Mouse (Mus musculus) G1E (cell line): Measurements from ENCODE around the gene Sdhaf3. TPM values are rescaled to one million over a fixed set of nuclear protein-coding genes. Genes with fewer than 3 reads are reported as not detected.

ENCODE experiments used
- ATAC-seq: 2 replicates; pipeline ENCODE4 v1.8.0; 2016; ENCODE audit warnings: mild to moderate bottlenecking; ENCODE audit not compliant: insufficient number of reproducible peaks, poor library complexity, low FRiP score, severe bottlenecking; ENCODE audit errors: extremely low read depth
- DNase-seq: peaks from one replicate; pipeline ENCODE4 v3.0.0; 2012; ENCODE audit warnings: low spot score
- H3K27me3 ChIP-seq: 2 replicates; pipeline ENCODE4 v1.6.1; 2012; ENCODE audit warnings: mild to moderate bottlenecking, low read length, inconsistent platforms; ENCODE audit not compliant: insufficient read depth
- H3K36me3 ChIP-seq: replicated peaks from 2 replicates; pipeline ENCODE3; 2012; ENCODE audit warnings: mild to moderate bottlenecking, inconsistent platforms
- H3K4me1 ChIP-seq: 2 replicates; pipeline ENCODE4 v1.6.1; 2012; ENCODE audit warnings: low read depth, low read length, inconsistent platforms, mixed read lengths; ENCODE audit not compliant: insufficient read depth
- H3K4me3 ChIP-seq: 2 replicates; pipeline ENCODE4 v1.5.1; 2012; ENCODE audit warnings: low read depth, mild to moderate bottlenecking, inconsistent platforms, low read length, moderate library complexity, mixed read lengths
- H3K9me3 ChIP-seq: replicated peaks from 2 replicates; pipeline ENCODE4 v1.6.1; 2012; ENCODE audit warnings: inconsistent platforms
- CTCF ChIP-seq: IDR thresholded peaks from 2 replicates; pipeline ENCODE4 v1.5.1; 2012; ENCODE audit warnings: low read depth, low read length, inconsistent platforms, mixed read lengths
- GATA1 ChIP-seq: IDR thresholded peaks from 2 replicates; pipeline ENCODE4 v1.6.1; 2012; ENCODE audit warnings: borderline replicate concordance, low read length, inconsistent platforms, mixed read lengths
- GATA2 ChIP-seq: IDR thresholded peaks from 2 replicates; pipeline ENCODE4 v1.6.1; 2012; ENCODE audit warnings: low read depth, low read length, inconsistent platforms, borderline replicate concordance
- POLR2AphosphoS5 ChIP-seq: IDR thresholded peaks from 2 replicates; pipeline ENCODE4 v1.6.1; 2012; ENCODE audit warnings: low read depth, low read length, inconsistent platforms; ENCODE audit not compliant: insufficient replicate concordance
- TAL1 ChIP-seq: conservative IDR thresholded peaks from 2 replicates; pipeline ENCODE4 v1.6.1; 2012; ENCODE audit warnings: low read depth, low read length, inconsistent platforms, mixed read lengths
- polyA plus RNA-seq: library from polyadenylated mRNA; stranded (reverse); fragments of >175 nt; gene quantifications from 2 replicates; pipeline ENCODE4 v1.2.3, GENCODE M21; 2012
- total RNA-seq, 2 experiments: library from RNA; stranded (forward) in 1 of 2; stranded (reverse) in 1 of 2; fragments of 200-1000 nt in 1 of 2; fragments of >200 nt in 1 of 2; fragmentation: Nextera tagmentation in 1 of 2; gene quantifications; 2 replicates each; pipeline ENCODE4 v1.2.3; 2014 to 2017

Gene Sdhaf3
- total and polyA plus RNA-seq, 3 experiments: 1.4 to 7.1 (median 5.0) TPM

GRCm38 (mm10) chr6:7041912-7042311 lies 86.1 kb downstream of the Sdhaf3 start:
- DNase-seq (no peak), ATAC-seq (peak; percentile 80)
- H3K4me3 ChIP-seq: no peak overlapping the region
- H3K36me3 ChIP-seq: peaks cover 13% of the 10 kb centered on the region
- no peaks in the 10 kb centered on the region for H3K27me3 ChIP-seq
- H3K4me1 ChIP-seq: peaks cover 49% of the 10 kb centered on the region
- no peaks in the 10 kb centered on the region for H3K9me3 ChIP-seq
- TF ChIP-seq GATA2 (no peak), TAL1 (peak; percentile 90), CTCF (no peak), GATA1 (no peak)

GRCm38 (mm10) chr6:7062819-7063218 lies 107.0 kb downstream of the Sdhaf3 start:
- no peak overlapping the region for H3K4me3 ChIP-seq
- no peaks in the 10 kb centered on the region for H3K36me3 ChIP-seq
- H3K9me3 ChIP-seq: no peaks in the 10 kb centered on the region
- no peak for ATAC-seq
- no peak for DNase-seq
- H3K4me1 ChIP-seq: no peaks in the 10 kb centered on the region
- H3K27me3 ChIP-seq: no peaks in the 10 kb centered on the region
- TF ChIP-seq TAL1: no peak
- TF ChIP-seq GATA2: no peak
- TF ChIP-seq CTCF: no peak
- TF ChIP-seq GATA1: no peak
- TF ChIP-seq POLR2AphosphoS5: no peak

GRCm38 (mm10) chr6:7068782-7069181 lies 113.0 kb downstream of the Sdhaf3 start:
- ATAC-seq (no peak), DNase-seq (no peak)
- H3K9me3 ChIP-seq: no peaks in the 10 kb centered on the region
- peaks cover 3% of the 10 kb centered on the region; the same call in 1 of the 2 replicates for H3K27me3 ChIP-seq
- TF ChIP-seq TAL1 (no peak), POLR2AphosphoS5 (no peak), GATA2 (no peak), GATA1 (no peak), CTCF (no peak)
- no peaks in the 10 kb centered on the region for H3K4me1 ChIP-seq
- no peak overlapping the region for H3K4me3 ChIP-seq
- no peaks in the 10 kb centered on the region for H3K36me3 ChIP-seq

GRCm38 (mm10) chr6:7069463-7069862 lies 113.7 kb downstream of the Sdhaf3 start:
- no peaks in the 10 kb centered on the region for H3K36me3 ChIP-seq
- no peak for DNase-seq
- no peak overlapping the region for H3K4me3 ChIP-seq
- ATAC-seq: no peak
- peaks cover 3% of the 10 kb centered on the region; the same call in 1 of the 2 replicates for H3K27me3 ChIP-seq
- H3K4me1 ChIP-seq: no peaks in the 10 kb centered on the region
- H3K9me3 ChIP-seq: no peaks in the 10 kb centered on the region
- TF ChIP-seq GATA2: no peak
- TF ChIP-seq GATA1: no peak
- no peak for TF ChIP-seq CTCF
- TF ChIP-seq TAL1: no peak
- TF ChIP-seq POLR2AphosphoS5: no peak

- Histone ChIP-seq H3K27me3 (no peaks in the 10 kb centered on the region), H3K36me3 (no peaks in the 10 kb centered on the region), H3K4me3 (no peak overlapping the region), H3K4me1 (no peaks in the 10 kb centered on the region), H3K9me3 (no peaks in the 10 kb centered on the region)
- no peak for DNase-seq
- TF ChIP-seq GATA1 (no peak), CTCF (no peak), TAL1 (no peak), POLR2AphosphoS5 (no peak), GATA2 (no peak)
- ATAC-seq: no peak
Measured at GRCm38 (mm10) chr6:7082054-7082453, 126.2 kb downstream of the Sdhaf3 start.

- Histone ChIP-seq H3K9me3 (no peaks in the 10 kb centered on the region), H3K4me1 (no peaks in the 10 kb centered on the region), H3K36me3 (no peaks in the 10 kb centered on the region), H3K27me3 (no peaks in the 10 kb centered on the region), H3K4me3 (no peak overlapping the region)
- ATAC-seq (no peak), DNase-seq (no peak)
- no peak for TF ChIP-seq POLR2AphosphoS5
- TF ChIP-seq GATA2: no peak
- no peak for TF ChIP-seq TAL1
Measured at GRCm38 (mm10) chr6:7082467-7083259, 126.9 kb downstream of the Sdhaf3 start.
